Mouse (Mus musculus) CH12.LX (cell line): ENCODE data around the gene Chrne.

Source experiments
- MAZ ChIP-seq: IDR thresholded peaks from 2 replicates; pipeline ENCODE4 v1.6.1; 2012; ENCODE audit warnings: low read depth, mild to moderate bottlenecking, inconsistent platforms, low read length, improper control_type of control experiment, moderate library complexity
- POLR2A ChIP-seq: IDR thresholded peaks from 2 replicates; pipeline ENCODE4 v1.6.1; 2011; ENCODE audit warnings: low read depth, mild to moderate bottlenecking, improper control_type of control experiment, low read length
- TBP ChIP-seq: conservative IDR thresholded peaks from 2 replicates; pipeline ENCODE4 v1.6.1; 2011; ENCODE audit warnings: low read depth, low read length, improper control_type of control experiment

- TF ChIP-seq POLR2A (peak; percentile 65), MAZ (peak; percentile 95), TBP (no peak)
These were observed 34.6 kb upstream of the Chrne start for GRCm38 (mm10) chr11:70653345-70654197.
